Mouse (Mus musculus): ENCODE data around the gene Agps.
A peak's percentile ranks its signal among the peaks of the same experiment; 100 is the strongest.

Agps gene

DNA sequence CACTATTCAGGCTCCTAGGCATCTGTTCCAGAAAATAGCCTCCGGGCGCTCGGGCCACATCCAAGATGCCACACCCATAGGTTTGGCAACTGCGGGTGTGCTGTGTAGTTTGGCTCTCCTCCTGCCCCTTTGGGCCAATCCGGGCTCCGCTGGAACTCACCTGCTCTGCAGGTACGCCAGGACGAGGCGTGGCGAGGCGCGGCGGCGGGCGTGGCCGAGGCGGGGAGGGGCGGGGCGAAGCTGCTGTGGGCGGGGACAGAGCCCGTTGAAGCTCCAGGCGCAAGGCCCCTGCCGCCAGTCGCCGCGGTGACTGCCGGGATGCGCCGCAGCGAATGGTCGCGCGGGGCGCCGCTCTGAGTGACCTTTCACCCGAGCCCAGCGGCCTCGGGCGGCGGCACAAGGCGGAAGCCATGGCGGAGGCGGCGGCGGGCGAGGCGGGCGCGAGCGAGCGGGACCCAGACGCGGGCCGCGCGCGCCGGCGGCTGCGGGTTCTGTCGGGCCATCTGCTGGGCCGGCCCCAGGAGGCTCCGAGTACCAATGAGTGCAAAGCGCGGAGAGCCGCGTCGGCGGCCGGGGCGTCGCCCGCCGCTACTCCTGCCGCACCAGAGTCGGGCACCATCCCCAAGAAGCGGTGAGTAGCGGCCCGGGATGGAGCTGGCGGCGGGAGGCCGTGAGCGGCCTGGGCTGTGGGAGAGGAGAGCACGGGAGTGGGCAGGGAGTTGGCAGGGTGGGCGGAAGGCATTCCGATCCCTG lies at the start of gene Agps:
TSS of gene Agps (plus strand) at position 297 of the 753 bp plus-strand sequence.
- peak; percentile 54 for DNase-seq (ENCODE audit: low read depth)

DNA sequence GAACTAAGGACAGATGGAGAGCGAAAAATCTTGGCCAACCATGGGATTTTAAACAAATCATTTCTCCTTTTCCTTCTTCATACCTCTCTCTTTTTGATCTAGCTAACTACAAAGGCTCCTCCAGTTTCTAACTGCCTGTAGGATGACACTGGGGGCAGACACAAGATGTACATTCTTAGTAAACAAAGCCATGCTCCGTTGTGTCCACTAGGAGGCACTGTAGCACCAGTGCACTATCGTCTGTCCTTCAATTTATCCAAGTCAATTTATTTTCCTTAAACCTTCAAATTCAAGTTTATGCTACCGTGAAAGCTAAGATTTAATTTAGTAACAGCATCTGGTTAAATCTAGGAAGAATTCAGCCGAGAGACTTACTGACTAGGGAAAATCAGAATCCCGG lies 45.9 kb upstream of the Agps start:
- DNase-seq (ENCODE audit: low read depth), result peak; percentile 59

DNA sequence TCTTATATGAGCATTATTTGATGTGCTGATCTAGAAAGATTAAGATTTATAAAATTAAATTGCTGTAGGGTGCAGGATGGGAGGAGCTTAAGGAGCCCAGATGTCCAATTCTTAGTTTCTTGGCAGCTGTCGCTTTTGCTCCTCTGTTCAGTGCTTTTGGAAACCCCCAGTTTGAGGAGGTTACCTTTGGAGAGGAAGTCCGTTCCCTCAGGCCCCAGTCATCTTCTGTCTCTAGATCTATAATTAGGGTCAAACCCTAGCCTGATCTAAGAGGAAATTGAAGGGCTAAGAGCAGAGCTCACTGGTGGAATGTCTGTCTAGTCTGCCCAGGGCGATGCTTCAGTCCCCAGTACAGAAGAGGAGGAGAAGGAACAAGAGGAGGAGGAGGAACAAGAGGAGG lies 43.5 kb upstream of the Agps start:
- DNase-seq (ENCODE audit: low read depth), result no peak

DNA sequence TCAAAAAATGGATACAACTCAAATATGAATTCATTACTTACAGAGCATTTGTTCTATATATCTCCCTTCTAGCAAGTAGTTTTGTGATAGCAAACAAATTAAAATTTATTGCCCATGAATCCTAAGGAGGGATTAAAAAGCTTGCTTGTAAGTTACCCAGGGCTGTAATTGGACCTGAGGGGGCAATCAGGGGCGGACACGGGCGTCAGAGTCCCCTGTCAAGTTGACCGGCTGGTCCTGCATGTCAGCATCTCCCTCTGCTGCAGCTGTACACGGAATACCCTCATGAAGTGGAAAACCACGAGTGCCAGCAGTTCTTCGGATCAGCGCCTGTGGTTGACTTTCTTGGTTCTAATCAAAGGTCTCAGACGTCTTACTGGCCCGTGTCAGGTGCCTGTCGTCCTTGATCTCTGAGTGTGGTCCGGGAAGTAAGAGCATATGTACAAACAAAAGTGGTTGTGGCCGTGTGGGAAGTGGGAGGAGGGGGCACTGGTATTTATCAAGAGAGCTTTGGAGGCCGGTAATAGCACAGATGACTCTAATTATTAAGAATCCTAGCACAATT lies 41.9 kb upstream of the Agps start:
- no peak for DNase-seq (ENCODE audit: low read depth)

DNA sequence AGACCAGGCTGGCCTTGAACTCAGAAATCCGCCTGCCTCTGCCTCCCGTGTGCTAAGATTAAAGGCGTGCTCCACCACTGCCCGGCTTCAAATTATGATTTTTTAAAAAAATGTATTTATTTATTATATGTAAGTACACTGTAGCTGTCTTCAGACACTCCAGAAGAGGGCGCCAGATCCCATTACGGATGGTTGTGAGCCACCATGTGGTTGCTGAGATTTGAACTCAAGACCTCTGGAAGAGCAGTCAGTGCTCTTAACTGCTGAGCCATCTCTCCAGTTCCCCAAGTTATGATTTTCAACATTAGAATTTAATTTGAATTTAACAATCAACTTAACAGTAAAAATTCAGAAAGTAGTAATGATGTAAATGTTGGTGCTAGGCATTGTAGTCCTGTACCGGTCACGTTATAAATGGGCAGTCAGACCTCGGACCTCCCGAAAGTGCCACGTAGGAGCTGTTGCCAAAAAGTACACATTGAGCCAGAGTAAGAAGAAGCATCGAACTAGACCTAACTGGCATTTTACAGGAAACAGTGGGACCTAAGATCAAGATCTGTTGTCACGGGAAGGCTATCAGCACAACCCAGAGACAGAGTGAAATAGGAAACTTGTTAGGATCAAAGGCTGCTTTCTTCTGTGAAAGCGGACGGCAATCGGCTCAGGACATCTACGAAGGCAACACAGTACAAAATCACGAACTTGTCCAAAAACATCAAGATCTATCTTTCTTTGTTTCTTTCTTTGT lies 40.2 kb upstream of the Agps start:
- no peak for DNase-seq (ENCODE audit: low read depth)

DNA sequence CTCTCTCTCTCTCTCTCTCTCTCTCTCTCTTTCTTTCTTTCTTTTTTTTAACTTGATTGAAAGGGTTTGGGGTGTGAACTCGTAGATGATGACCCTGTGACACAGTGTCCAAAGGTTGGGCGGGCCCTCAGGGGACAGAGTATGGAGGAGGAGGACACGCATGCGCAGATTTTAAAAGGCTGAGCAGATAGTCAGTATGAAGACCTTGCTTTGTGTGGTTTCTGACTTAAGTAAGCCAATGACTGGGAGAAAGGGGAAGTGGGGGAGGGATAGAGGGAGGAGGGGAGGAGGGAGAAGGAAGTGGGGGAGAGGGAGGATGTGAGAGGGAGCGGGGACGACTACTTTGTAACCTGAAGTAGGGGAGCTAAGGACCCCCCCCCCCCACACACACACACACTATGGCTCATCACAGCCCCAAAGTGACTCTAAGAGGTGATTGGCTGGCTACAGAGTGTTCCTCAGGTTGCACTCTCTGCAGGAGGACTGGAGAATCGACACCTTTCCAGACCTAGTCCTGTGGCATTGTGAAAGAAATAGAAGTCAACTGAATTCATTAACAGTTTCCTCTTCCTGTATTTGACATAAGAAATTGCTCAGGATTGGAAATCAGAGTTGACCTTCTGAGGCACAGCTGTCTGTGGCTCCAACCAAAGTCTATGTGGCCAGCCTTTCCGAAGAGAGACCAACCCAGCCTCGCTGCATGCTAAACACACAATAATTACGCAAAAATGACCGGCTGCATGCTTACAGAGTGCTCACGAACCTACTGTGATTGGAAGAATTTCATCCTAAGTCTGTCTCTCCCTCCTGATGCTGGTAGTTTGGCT lies 39.4 kb upstream of the Agps start:
- peak; percentile 79 for DNase-seq (ENCODE audit: low read depth)

DNA sequence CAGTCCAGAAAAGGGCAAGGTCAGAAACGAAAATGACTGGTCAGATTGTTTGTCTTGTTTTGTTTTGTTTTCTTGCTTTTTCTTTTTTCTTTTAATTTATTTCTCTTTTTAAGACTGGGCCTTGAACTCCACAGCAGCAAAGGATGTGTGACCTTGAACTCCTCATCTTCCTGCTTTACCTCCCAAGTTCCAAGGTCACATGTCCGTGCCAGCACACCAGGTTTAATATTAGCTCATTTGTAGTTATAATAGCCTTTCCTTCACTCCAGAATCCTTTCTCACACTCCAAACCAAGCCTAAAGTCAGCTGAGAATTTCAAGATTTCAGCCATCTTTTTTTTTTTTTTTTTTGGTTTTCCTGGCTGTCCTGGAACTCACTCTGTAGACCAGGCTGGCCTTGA lies 35.8 kb upstream of the Agps start:
- DNase-seq (ENCODE audit: low read depth), result no peak

DNA sequence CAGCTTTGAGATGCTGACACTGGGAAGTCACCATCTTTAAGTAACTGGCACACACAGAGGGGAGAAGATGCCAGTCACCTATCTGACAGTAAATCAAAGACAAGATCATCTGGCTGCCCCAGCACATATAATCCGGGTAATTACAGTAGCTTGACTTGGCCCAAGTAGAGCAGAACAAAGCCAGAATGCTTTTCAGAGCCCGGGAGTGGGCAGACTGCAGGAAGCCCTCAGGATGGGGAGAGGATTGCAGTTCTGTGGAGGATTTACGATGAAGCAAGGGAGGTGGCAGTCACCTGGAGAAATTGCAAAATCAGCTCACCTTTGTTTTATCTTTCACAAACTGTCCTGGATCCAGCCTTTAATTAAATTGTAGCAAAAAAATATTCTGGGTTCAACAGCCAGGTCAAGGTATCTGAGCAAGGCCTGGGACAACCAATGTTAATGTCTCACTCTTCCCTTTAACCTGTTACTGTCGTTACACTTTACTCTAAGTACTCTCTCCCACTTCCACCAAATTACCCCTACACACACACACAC lies 33.5 kb upstream of the Agps start:
- DNase-seq (ENCODE audit: low read depth), result no peak

DNA sequence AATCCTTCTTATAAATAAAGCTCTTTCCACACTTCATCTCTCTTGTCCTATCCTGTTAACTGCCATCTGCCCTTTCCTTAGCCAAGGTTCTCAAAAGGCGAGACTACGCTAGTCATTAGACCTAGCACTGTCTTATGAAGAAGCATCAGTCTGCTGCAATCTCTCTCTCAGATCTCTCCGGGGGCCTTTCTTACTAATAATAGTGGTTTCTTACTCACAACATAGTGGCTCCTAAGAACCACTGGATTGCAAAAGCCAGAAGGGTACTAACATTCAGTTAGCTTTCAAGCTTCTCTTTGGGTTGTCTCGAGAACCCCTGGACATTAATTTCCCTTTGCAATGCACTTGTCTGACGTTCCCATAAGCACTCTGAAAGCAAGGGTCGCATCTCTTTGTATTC lies 26.2 kb upstream of the Agps start:
- no peak for DNase-seq (ENCODE audit: low read depth)

DNA sequence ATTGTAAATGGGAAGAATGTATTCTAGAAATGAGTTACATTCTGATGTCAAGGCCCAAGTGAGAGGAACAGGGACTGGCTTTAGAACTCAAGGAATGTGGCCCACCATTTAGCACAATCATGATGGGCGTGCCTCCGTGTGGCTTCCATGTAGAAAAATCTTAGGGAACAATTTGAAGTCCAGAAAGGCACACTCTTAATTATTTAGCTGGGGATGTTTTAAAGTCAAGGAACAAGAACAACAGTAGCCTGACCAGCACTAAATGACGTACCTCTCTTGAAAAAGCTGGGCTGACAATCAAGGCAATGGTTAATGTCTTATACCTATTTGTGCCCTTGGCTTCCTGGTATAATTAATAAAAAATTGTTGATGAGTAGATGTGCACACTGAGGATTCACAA lies 25.1 kb upstream of the Agps start:
- no peak for DNase-seq (ENCODE audit: low read depth)

DNA sequence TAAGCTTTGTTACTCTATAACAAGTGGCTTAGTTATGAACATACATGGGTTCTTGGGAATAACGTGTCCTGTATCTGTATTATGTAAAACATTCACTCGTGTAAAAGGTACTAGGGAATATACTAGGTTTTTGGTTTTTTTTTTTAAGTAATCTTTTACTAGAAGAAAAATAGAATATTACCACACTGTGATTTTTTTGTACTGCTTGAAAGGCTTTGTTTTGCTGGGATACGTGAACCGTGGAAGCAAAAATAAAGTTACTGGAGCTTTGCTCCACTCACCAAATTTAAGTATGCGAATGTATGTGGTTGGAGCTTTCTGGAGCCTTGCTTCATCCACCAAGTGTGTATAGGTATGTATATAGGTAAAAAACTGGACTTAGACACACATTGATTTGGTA lies 24.5 kb upstream of the Agps start:
- no peak for DNase-seq (ENCODE audit: low read depth)

DNA sequence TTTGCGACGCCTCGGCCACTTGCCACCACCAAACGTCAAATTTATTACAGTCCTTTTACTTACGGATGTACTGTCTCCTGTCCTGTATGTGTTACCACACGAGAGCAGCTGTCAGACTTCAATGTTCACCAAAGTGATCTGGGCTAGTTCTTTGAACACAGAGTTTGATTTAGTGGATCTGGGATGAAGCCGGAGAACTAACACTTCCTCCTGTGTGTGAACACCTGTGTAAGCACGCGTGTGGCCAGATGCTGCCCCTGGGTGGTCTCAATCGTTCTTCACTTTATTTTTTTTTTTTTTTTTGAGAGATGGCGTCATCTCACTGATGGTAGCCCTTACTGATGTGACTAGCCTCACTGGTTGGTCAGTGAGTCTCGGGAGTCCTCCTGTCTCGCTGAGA lies 17.1 kb upstream of the Agps start:
- DNase-seq (ENCODE audit: low read depth), result no peak

DNA sequence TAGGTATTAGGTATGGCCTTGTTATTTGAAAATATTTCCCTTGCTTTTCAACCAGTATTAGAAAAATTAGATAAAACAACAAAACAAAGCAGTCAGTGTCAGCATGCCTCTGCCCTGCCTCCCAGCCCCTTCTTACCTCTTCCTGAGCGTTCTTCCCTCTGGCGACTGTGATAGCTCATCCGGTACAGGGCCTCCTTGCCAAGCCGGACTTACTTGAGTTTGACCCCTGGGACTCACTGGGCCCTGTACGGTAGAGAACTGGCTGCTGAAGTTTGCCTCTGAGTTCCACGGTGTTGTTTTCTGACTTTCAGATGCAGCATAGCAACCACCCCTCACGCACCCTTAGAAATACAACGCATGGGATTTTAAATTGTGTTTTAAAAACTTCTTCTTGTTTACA lies 16.5 kb upstream of the Agps start:
- DNase-seq (ENCODE audit: low read depth), result no peak

DNA sequence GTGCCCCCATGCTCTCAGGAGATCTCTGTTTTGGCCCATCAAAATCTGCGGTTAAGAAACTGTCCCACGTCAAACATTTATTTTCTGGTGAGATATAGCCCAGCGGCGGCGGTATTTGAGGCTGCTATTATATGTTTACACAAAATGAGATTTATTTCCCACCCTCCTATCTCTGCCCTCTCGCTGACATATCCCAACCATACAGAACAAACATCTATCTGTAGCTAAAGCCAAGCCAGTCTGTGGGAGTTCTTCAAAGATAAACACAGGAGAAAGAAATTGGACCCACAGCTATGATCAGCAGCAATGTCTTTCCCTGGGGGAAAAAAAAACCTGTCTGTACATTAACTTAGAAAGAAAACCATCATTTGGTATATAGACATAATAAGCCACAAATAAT lies 15.3 kb upstream of the Agps start:
- DNase-seq (ENCODE audit: low read depth), result no peak

DNA sequence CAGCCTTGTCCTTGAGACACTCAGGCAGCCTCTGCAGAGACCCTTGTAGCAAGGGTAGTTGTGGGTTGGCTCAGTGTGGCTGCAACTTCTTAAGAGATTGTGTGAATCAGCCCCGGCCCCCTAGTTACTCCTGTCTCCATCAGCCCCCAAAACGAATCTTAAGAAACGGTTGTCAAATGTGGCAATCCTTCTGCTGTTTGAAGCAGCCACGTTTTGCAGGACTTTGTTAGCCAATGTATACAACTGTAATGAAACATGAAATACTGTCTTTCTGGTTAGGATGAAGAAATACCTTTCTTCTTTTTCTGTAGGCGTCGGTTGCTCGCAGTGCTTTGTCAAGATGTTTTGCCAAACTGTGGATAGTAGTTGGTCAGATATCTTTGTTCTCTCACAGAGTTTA lies 13.3 kb upstream of the Agps start:
- no peak for DNase-seq (ENCODE audit: low read depth)

DNA sequence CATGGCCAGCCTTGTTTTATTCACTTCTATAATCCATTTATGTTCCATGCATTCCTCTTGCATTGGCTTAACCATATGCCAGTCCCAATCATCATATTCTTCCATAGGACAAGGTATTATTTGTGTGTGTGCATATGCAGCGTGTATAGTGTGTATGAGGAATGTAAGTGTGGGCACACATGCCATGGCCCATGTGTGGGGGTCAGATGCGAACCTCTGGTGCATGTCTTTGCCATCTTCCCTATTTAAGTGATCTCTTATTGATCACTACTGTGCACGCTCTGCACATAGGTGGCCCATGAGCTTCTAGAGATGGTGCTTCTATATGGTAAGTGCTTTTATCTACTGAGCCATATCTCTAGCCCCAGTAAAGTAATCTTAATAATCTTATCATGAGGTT lies 12.2 kb upstream of the Agps start:
- no peak for DNase-seq (ENCODE audit: low read depth)

DNA sequence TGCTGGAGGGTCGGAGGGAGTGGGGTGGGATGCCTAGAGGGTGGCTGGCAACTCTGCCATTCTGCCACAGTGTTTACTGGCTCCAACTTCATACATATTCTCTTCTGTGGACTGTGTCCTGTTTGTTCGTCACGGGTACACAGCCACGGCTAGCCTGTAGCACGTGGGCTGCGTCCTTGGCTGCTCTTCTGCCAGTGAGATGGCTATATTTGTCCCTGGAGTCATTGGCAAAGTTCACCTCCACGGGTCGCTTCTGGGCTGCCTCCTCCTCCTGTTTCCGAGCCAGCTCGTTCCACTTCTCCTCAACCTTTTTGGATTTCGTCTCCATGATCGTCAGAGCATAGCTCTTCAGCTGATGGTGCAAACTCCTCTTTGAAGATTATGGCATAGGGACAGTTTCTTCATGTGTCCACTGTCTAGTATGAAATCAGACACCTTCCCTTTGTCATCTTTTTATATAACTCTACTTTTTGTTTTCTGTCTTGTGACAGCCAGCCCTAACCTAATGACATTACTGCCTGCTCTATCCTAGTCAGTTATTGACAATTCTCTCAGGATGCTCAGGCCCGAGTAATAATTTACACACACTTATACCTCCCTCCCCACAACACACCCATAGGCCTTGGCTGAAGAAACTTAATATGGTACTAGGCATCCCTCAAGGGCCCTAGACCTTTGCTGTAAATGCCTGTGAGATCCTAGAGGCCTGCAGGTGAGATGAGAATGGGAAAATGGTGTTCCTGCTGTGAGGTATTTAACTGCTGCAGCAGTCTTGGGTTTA lies 9.8 kb upstream of the Agps start:
- no peak for DNase-seq (ENCODE audit: low read depth)

DNA sequence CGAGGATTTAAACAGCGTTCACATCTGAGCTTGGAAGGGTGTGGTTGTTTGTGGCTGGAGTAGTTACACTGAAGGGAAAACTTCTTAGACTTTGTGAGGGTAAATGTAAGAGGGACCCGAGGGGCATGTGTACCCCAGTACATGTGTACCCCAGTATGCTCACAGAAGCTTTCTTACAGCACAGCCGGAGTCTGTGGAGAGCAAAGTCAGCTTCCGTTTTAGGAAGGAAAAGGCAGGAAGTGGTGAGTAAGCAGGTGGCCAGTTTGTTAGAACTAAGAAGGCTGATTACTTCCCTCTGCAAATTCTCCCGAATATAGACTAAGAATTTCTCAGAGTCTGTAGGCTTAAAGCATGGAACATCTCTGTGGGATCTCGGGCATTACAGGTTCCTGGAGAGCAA lies 8.2 kb upstream of the Agps start:
- no peak for DNase-seq (ENCODE audit: low read depth)

DNA sequence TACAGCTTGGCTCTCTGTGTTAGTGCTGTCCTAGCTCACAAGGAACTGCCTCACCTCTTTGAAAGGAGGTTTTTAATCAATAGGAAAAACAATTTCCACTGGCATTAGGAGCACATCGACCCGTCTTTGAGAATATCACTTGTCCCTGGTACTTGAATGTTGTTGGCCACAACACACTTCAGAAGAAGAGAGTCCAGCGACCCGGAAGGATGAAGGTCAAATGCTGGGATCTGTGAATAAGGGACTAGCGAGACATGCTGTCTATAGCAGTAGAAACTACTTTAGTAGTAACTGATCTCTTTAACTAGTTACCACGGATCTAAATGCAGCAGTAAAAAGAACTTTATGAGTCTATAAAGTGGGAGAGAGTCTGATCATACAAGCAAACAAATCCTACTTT lies 7.8 kb upstream of the Agps start:
- DNase-seq (ENCODE audit: low read depth), result no peak

DNA sequence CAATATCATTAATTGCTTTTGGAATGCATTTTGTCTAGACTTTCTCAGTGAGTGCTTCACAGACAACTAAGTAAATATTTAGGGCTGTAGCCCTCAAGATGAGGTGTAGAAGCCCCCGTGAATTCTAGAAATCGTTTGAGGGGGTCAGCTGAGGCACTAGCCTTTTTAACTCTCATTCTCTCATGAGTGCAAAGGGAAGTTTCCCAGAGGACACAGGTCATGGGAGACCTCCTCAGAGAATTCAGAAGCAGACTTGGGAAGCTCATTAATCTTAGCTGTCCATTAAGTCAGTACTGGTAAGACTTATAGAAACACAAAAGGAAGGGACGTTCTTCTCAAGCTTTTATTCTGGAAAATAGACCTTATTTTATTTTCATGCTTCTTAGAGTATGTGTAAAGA lies 7.1 kb upstream of the Agps start:
- DNase-seq (ENCODE audit: low read depth), result no peak

DNA sequence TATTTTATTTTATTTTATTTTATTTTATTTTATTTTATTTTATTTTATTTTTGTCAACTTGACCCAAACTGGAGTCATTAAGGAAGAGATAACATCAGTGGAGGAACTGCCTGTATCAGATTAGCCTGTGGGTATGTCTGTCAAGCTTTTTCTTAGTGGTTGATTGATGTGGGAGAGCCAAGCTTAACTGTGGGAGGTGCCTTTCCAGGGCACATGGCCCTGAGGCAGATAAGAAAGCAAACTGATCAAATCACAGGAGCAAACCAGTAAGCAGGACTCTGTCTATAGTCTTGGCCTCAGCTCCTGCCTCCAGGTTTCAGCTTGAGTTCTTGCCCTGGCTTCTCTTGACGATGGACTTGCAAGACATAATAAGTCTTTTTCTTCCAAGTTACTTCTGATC lies 6.4 kb upstream of the Agps start:
- no peak for DNase-seq (ENCODE audit: low read depth)
